Mouse (Mus musculus): ENCODE measurements around the gene Cryba2.
A peak's percentile ranks its signal among the peaks of the same experiment; 100 is the strongest.

GRCm38 (mm10) chr1:74901686-74902085 lies 8.7 kb upstream of the Cryba2 start:
- TF ChIP-seq CTCF (IDR thresholded peaks at IDR 0.05; ENCODE audit: low read depth) = peak; percentile 44; the same call in 1 of the 2 replicates
- TF ChIP-seq EP300 (IDR thresholded peaks at IDR 0.05; ENCODE audit: low read depth) = no peak
